Mouse (Mus musculus): ENCODE measurements at regions not wholly inside any gene's neighbourhood (a gene's known extent, or its start where the extent isn't known, plus 50 kb on each side); places are given as distances from the start of the nearest gene placed in this dataset.
"Not testable (repeated sequence)": the region's sequence is repeated elsewhere in the genome, so short reads cannot be mapped to it uniquely, and the experiment has no call there.

DNA sequence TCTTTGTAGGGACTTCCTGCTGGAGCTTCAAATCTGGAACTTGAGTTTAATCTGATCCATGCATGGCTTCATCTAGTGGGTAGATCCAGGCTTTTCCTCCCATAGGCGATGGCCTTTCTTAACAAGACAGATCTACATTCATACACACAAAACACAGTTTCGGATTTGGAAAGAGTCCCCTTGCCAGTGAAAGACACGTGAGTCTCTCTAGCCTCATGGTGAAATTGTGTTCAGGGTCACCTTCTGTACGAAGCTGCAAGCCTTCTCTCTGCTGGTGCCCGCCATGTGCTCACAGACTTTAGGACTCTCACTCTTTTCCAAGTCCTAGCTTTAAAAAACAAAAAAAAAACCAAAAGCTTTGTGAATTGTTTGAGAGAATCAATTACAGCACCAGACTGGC, 51.4 kb upstream of the Dlx2 start:
- no peak for ATAC-seq

DNA sequence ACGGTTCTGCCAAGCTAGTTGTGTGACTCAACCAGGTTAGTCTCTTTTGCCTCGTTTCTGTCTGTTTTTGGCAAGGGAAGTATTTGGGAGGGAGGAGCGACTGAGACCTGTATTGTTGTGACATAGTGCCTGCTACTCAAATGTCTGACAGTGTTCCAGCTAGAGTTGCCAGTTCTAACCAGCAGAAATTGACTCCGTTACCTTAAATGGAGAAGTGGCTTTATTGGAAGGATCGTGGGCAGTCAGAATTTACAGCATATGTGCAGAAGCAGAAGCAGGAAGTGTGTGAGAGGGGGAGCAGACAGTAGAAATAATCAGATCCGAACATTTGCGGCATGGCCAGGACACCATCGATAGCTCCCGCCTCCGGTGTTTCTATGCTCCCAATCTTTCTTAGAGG, 51.8 kb upstream of the Dlx2 start:
- ATAC-seq = no peak

DNA sequence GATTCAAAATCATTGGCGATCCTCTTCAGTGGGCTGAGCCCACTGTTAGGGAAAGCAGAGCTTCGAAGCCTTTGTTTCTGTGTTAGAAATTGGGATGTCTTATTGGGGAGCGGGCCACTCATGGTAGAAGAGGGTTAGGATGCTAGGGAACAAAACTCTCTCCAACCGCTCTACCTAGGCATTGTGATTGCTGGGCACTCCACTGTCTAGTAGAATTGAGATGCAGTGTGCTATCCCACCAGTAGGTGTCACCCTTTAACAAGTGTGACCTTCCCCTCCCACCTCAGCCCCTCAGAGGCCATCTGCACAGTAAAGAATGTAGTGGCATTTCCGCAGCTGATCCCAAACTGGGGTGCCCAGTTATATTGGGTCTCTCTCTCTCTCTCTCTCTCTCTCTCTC, 52.2 kb upstream of the Dlx2 start:
- peak; percentile 95 for ATAC-seq

DNA sequence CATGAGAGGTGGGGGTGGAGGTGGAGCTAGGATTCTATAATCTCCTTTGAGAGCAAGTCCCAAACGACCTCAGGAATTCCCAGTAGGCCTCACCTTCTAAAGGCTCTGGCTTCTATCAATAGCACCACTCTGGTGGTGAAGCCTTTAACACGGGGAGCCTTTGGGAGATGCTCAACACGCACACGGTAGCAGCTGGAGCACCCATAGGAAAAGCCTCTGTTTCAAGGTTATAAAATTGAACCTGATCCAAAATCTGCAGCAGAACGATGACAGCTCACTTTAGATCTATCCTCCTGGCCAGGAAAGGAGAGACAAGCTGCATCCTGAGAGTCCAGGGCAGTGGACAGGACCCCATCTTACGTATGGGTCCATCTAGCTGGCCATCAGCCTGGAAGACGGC, 53.7 kb upstream of the Dlx2 start:
- ATAC-seq = no peak

DNA sequence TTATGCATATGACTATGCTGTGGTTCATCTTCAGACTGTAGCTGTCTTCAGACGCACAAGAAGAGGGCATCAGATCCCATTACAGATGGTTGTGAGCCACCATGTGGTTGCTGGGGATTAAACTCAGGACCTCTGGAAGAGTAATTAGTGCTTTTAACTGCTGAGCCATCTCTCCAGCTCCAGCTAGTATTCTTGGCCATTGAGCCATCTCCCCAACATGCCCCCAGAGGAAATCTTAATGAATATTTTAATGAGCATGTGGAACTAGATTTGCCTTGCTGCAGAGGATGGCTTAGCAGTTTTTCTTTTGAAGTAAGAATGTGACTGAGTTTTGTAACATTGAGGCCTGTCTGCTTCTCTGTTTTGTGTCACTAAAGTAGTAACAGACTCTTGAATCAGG, 54.4 kb upstream of the Dlx2 start:
- no peak for ATAC-seq

DNA sequence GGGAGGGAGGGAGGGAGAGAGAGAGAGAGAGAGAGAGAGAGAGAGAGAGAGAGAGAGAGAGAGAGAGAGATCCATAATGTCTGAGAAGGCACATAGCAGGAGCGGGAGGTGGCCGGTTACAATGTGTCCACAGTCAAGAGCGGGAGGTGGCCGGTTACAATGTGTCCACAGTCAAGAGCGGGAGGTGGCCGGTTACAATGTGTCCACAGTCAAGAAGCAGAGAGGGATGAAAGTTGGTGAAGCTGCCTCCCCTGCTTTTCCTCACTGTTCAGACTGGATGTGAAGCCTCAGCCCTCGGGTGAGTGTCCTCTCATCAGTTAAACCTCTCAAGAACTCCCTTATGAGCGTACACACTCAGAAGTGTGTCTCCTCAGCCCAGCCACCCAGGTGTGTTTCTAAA, 57.2 kb upstream of the Dlx2 start:
- ATAC-seq = not testable (repeated sequence)

DNA sequence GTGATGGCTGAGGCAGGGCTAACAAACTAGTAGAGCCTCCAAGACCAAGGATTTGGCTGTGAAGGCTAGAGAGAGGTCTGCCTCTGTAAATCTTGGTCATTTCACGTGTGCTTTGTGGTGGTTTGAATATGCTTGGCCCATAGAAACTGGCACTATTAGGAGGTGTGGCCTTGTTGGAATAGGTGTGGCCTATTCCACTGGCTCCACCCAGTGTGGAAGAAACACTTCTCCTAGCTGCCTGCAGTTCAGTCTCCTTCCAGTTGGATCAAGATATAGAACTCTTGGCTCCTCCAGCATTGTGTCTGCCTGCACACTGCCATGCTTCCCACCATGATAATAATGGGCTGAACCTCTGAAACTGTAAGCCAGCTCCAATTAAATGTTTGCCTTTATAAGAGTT, 59.1 kb upstream of the Dlx2 start:
- no peak for ATAC-seq

DNA sequence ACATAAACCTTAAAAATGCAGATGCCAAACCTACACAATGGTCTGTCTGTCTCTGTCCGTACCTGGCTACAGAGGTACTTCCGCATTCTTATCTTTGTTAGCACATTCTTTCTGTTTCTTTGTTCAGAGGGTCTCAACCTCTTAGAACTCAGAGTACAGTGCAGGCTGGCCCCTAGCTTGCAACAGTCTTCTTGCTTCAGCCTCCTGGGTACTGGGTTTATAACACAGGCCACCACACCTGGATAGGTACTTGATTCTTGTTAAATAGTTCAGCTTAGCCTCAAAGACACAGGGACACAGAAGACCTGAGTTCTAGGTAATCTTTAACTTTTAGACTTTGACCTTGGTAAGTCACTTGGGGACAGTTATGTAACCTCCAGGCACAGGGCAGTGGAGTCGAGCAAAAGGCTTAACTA, 60.5 kb upstream of the Dlx2 start:
- ATAC-seq = no peak

DNA sequence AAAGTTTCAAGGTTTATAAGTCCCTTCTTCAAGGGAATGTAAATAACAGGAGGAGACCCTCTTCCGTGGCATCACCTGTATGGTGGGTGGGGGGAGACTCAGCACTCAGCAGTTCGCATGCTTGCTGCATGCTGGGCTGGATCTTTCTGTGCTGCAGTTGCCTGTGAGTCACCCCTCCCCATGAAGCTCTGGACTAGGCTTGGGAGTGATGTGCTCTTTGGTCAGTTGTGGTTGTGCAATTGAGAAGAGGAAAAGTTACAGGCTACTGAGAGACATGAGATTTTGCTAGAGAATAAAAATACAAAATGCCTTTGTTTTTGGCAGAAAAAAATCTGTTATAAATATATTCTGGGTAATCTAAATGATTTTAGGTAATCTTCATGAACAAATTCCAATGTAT, 66.7 kb upstream of the Dlx2 start:
- no peak for ATAC-seq

DNA sequence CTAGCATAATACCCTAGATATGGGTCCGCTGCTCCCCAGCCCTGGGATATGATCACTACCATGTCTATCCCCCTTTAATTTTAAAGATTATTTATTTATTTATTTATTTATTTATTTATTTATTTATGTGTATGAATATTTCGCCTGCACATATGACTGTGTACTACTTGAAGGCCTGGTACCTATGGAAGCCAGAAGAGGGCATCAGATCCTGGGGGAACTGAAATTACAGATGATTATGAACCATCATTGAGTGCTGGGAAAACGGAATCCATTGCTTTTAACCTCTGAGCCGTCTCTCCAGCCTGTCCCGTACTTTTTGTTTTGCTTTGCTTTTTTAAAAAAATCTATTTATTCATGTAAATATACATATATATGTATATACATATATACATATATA, 70.0 kb upstream of the Dlx2 start:
- no peak for ATAC-seq

DNA sequence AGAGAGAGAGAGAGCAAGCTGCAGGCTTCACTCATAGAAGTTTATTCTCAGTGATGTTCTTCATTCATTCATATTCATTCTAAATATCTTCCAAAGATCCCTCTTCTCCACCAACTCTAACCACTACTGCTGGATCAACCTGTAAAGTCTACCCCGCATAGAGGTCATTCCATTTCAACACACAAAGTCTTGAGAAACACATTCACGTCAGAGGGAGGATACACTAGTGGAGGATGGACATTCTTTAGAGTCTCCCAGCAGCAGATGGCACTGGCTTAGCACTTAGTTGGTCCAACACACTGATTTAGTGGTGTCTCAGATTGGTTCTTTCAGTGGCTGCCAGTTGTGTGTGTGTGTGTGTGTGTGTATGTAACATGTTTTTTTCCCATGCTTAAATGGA, 74.9 kb upstream of the Dlx2 start:
- ATAC-seq = no peak

DNA sequence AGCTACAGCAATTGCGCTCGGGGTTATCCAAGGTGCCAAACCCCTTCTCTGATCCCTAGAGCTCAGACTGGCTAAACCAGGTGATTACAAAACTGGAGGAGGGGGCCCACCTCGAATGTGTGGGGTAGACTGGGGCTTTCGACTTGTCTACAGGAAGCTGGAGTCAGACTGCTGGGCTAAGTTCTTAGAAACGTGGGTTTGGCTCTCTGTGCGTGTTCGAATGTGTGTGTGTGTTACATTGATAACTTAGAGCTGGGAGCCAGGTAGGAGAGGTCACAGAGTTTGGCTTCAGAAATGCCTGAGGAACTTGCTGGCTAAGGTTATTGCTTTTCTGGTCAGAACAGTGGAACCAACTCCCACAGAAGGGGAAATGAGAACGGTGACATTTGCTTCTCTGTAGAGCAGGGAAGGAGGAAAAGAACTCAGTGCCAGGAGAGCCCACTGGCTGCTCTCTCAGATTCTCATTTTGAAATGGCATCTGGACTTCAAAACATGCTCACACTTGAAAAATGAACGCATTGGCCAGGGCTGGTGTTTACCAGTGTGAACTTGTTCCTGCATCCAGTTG, 76.1 kb upstream of the Dlx2 start:
- ATAC-seq = no peak

DNA sequence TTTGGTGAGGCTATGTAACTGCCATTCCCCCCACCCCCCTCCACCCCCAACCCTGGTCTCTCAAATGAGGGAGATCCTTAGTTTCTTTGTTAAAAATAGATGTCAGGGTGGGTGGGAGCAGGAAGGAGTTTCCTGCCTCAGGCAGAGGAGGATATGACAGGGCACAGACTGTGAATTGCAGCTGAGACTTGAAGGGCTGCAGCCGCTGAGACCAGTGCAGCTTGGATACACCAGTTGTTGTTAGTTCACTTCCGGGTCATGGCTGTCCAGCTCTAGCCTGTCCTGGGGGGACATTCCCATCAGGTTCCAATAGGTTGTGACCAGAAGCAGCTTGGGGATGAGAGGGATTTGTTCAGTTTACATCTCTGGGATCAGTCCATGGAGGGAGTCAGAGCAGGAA, 76.6 kb upstream of the Dlx2 start:
- ATAC-seq = no peak

DNA sequence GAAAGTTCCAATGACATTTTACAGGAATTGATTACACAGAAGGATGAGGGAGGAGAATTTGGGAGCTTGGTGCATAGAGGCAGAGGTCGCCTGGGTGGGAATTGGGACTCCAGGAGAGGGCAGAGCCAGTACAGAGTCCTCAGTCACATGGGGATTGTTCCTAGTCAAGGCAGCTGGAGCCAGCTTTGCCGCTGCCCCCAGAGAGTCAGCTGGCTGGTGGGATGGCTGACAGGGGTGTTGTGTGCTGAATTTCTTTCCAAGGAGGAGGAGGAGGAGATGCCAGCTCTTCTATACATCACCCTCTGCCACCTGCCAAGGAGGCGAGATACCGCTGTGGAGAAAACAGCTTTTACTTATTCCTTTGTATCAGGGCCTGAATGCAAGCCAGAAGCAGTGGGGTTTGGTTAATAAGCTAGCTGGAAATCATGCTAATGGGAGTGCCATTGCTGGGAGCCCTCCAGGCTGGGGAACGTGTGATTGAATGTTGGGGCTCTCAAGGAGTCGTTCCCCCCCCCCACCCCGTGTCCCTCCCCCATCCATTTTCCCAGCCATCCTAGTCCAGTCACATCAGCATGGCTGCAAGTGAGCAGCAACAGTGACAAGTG, 78.8 kb upstream of the Dlx2 start:
- no peak for ATAC-seq

DNA sequence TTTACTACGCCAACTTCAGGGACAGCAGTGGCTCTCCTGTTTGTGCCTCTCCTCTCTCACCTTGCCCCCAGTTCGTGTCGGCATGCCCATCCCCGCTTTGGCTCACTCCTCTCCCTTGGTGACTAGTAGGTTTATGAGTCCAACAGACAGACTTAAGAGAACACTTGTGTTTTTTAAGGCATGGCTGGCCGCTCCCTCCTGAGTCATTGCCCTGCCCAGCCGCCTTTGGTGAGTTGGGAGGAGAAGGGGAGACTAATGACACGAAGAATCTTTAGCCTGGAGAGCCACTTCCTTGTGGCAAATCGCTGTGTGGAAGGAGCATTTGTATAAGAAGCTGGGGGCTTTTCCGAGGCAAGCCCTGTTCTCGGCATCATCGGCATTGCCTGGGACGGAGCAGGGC, 79.8 kb upstream of the Dlx2 start:
- ATAC-seq = no peak

DNA sequence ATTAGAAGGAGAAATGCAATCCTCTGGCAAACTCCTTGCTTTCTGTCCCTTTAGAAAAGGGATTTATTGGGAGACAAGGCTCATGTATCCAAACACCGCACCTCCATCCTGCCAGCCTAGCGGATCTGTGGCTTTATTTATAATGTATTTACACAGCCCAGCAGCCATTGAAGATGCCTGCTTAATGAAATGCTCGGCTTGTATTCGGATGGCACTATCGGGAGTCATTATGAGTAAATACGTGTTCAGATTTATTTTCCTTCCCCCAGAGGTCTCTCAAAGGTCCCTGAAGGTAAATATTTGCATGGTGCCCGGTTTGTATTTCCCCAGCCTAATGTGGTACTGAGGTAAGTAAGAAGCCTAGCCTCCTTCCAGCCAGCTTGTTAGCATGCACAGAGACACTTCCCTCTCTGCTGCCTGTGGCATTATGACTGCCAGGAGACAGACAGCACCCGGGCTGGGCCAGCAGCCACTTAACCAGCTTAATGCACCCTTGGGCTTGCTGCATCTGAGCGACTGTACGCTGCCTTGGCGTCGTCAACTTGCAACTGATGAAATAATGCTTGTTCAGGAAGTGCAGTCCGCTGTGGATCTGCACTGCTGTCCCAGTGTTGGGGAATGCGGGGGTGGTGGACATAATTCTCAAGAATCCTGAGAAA, 80.7 kb upstream of the Dlx2 start:
- no peak for ATAC-seq

DNA sequence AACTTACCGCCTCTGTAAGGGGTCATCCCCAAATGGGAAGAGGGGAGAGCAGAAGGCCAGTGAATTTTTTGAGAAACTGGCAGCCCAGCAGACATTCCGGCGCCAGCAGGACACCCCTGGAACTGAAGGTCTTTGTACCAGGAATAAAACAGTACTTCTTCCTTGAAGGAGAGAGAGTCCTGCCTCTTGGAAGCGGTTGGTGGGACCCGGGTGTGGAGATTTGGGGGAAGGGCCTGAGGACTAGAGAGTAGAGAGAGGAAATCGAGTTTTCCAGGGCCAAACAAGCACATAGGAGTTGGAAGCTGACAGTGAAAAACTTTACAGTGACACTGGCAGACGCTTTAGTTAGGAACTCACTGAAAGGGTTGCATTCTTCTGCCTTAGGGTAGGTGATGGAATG, 82.3 kb upstream of the Dlx2 start:
- ATAC-seq = no peak

DNA sequence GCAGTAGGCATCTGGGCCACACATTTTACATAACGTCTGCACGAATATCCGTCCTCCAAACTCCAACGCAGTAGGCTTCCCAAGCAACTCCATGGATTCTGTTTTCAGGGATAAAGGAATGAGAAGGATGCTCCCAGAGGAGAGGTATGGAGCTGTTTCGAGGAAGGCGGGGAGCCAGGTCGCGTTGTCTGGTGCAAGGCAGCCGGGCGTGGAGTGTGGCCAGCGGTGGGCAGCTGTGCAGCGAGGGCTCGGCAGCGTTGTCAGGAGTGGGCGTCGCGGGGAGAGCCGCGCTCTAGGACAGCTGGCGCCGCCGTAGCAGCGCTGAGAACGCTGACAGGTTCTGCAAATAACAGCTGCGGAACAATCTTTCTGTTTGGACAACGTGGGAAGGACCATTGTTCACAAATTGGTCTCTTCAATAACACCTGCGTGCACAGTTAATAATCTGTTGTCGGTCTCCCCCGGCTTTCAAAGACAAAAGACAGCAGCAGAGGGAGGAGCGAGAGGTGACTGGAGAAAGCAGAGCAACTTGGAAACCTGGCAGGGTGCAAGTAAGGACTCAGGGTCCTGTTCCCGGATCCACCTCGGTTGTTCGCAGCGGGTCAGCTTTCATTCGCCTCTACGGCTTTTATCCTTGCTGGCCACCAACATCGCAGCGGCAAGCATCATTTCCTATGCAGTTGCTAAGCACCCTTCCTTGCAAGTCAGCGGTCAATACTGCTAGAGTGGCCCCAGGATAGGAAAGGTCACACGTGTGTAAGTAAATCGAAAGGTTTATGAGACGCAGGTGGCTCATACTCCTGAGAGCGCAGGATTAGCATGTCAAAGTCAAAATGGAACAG, 83.0 kb upstream of the Dlx2 start:
- no peak for ATAC-seq

DNA sequence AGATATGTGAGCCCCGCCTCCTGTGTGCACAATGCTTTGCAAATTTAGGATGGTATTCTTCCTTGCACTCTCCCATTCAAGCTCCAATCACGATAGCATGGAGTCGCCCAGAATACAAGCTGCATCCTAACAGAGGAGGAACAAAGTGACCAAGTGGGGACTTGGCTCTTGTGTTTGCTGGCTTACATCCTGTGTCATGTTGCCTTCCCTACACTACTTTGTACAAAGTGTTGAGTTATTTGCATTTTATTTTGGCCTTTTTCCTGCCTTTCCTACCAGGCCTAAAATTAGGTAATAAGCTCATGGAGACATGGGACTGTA, 83.5 kb upstream of the Dlx2 start:
- no peak for ATAC-seq

DNA sequence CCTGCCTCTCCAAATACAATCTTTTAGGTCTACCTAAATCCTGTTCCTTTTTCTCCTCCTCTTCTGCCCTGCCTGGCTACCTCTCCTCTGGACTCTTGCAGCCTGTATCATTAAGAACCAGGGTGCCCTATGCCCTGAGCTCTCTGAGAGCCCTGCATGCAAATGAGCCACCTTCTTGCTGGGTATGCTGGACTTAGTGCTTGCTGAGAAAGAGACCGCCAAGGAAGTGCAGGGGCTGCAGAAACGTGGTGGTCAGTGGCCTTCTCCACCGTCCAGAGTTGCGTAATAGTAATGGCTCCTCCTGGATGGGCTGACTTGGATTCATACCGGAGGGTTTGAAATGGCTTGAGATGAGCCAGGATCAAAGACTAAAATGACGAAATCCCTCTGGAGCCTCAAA, 86.9 kb upstream of the Dlx2 start:
- no peak for ATAC-seq

DNA sequence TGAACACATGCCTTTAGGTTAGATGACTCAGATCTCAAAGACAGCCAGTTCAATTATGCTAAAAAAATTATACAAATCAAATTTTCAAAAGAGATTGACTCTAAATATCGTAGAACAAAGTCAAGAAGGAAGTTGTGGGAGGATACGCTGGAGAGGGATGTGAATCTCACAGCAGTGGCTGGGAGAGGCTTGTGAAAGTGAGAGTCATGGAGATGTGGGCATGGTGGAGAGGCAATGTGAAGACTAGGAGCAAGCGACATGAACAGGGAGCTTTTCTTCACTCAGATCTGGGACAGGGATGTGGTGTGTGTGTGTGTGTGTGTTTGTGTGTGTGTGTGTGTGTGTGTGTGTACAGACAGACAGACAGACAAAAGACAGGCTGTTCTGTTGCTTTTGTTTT, 87.9 kb upstream of the Dlx2 start:
- no peak for ATAC-seq

DNA sequence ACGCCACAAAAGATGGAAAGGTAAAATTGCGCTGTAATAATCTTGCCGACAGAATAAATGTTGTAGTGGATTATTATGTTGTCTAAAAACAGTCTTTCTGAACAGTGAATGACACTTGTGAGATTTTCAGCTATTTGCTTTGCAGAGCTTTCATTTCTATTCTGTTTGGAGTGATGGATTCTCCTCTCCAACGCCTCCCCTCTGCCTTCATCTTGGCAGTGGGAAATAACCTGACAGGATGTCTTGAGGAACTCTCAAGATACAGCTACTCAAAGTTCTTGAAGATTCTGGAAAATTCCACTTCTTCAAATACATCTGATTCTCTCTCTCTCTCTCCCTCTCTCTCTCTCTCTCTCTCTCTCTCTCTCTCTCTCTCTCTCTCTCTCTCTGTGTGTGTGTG, 89.6 kb upstream of the Dlx2 start:
- ATAC-seq = no peak

DNA sequence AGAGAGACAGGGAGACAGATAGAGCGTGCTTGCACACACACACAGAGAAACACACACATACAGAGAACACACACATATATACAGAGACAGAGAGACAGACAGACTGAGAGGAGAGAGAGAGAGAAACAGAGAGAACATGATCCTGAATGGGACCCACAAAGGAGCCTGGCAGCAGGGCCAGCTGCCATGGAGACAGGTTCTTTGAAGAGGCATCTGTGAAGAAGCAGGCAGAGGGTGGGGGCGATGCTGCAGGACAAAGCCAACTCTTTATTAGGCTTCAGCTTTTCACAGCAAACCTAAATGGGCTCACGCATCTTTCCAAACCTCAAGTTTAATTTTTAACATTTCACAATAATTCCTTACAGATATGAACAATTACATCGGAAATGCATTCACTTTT, 90.0 kb upstream of the Dlx2 start:
- ATAC-seq = no peak

DNA sequence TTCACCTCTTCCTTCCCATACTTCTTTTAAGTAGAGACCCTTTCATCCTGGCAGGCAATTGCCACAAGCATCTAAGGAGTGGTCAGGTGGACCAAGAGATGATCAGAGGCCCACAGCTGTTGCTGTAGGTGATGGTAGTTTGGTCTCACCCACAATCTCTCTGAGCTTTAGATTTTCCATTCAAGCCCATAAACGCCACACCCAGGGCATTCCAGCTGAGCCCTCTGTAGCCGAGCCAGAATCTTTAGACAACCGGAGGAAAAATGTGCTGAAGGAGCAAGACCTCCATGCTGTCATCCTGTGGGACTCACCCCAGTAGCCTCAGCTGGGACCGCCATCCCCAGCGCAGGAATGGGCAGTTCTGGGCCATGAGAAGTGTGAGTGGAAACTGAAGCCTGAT, 93.7 kb upstream of the Dlx2 start:
- ATAC-seq = no peak
